In genomic region chr8:12651246-12651645, GRCm38 (mm10) we compare ENCODE assay signal across 21 mouse cellular contexts. TPM values are rescaled to one million over a fixed set of nuclear protein-coding genes. Genes with fewer than 3 reads are reported as not detected.
DNase-seq lines count a peak whose midpoint lies in the region; ATAC-seq and TF ChIP-seq lines count a peak whose summit lies in the region.
"Had no signal": no experiment of that assay in that cellular context is flagged by ENCODE, and none has a peak within 500 bp of the region (broad histone marks: within the 10 kb centered on the region; RNA-seq: fewer than 3 reads in every experiment).

No protein-coding gene starts in this region.

- no peak overlapping the region for H3K9ac ChIP-seq in forebrain, postnatal 0 days
- H3K9ac ChIP-seq in forebrain, embryonic 16.5 days (replicated peaks; ENCODE audit: low read depth, low read length): no peak overlapping the region
- H3K9ac ChIP-seq in intestine, postnatal 0 days (ENCODE audit: low read depth, low read length): no peak overlapping the region
- H3K9ac ChIP-seq in intestine, embryonic 15.5 days: no peak overlapping the region
- H3K9ac ChIP-seq in limb, embryonic 12.5 days (replicated peaks): no peak overlapping the region
- H3K9ac ChIP-seq in lung, postnatal 0 days (replicated peaks; ENCODE audit: low read depth): no peak overlapping the region
- H3K9ac ChIP-seq: embryonic facial prominence, embryonic 13.5 days; forebrain, embryonic 12.5 days; heart, embryonic 13.5 days; hindbrain, embryonic 15.5 days; liver, embryonic 13.5 days; midbrain, embryonic 15.5 days had no signal

- H3K9me3 ChIP-seq in forebrain, postnatal 0 days (ENCODE audit: low read length): no peaks in the 10 kb centered on the region
- H3K9me3 ChIP-seq in forebrain, embryonic 16.5 days (ENCODE audit: control insufficient read depth, low read length): no peaks in the 10 kb centered on the region
- no peaks in the 10 kb centered on the region for H3K9me3 ChIP-seq in intestine, postnatal 0 days (ENCODE audit: control insufficient read depth)
- no peaks in the 10 kb centered on the region for H3K9me3 ChIP-seq in intestine, embryonic 15.5 days
- H3K9me3 ChIP-seq in limb, embryonic 12.5 days: no peaks in the 10 kb centered on the region
- H3K9me3 ChIP-seq in limb, embryonic 10.5 days (replicated peaks): no peaks in the 10 kb centered on the region
- H3K9me3 ChIP-seq in lung, postnatal 0 days (ENCODE audit: low read length): no peaks in the 10 kb centered on the region
- H3K9me3 ChIP-seq: embryonic facial prominence, embryonic 13.5 days; forebrain, embryonic 12.5 days; heart, embryonic 13.5 days; hindbrain, embryonic 15.5 days; liver, embryonic 13.5 days; midbrain, embryonic 15.5 days had no signal

- no peaks in the 10 kb centered on the region for H3K27me3 ChIP-seq in forebrain, postnatal 0 days (ENCODE audit: insufficient read depth, low read length)
- H3K27me3 ChIP-seq in forebrain, embryonic 16.5 days (replicated peaks; ENCODE audit: control insufficient read depth, insufficient read depth, low read length): no peaks in the 10 kb centered on the region
- no peaks in the 10 kb centered on the region for H3K27me3 ChIP-seq in intestine, postnatal 0 days (replicated peaks; ENCODE audit: control insufficient read depth, insufficient read depth, low read length)
- H3K27me3 ChIP-seq in intestine, embryonic 15.5 days (replicated peaks): no peaks in the 10 kb centered on the region
- no peaks in the 10 kb centered on the region for H3K27me3 ChIP-seq in limb, embryonic 12.5 days
- no peaks in the 10 kb centered on the region for H3K27me3 ChIP-seq in limb, embryonic 10.5 days (ENCODE audit: low read depth, poor library complexity, severe bottlenecking)
- no peaks in the 10 kb centered on the region for H3K27me3 ChIP-seq in lung, postnatal 0 days (replicated peaks; ENCODE audit: insufficient read depth, low read length)
- H3K27me3 ChIP-seq: embryonic facial prominence, embryonic 13.5 days; forebrain, embryonic 12.5 days; heart, embryonic 13.5 days; hindbrain, embryonic 15.5 days; liver, embryonic 13.5 days; midbrain, embryonic 15.5 days had no signal

- WGBS in forebrain, postnatal 0 days: 90% methylated on average over 4 of the region's 4 CpGs
- 90% methylated on average over 4 of the region's 4 CpGs for WGBS in forebrain, embryonic 16.5 days
- 59% methylated on average over 4 of the region's 4 CpGs for WGBS in intestine, postnatal 0 days
- WGBS in intestine, embryonic 15.5 days: 66% methylated on average over 4 of the region's 4 CpGs
- 63% methylated on average over 4 of the region's 4 CpGs for WGBS in limb, embryonic 12.5 days
- 82% methylated on average over 4 of the region's 4 CpGs for WGBS in limb, embryonic 10.5 days
- 71% methylated on average over 4 of the region's 4 CpGs for WGBS in lung, postnatal 0 days

- H3K36me3 ChIP-seq in forebrain, postnatal 0 days (ENCODE audit: insufficient read depth): peaks cover 88% of the 10 kb centered on the region
- peaks cover 20% of the 10 kb centered on the region for H3K36me3 ChIP-seq in forebrain, embryonic 16.5 days (ENCODE audit: control insufficient read depth, insufficient read depth)
- peaks cover 86% of the 10 kb centered on the region for H3K36me3 ChIP-seq in intestine, postnatal 0 days (ENCODE audit: control insufficient read depth, insufficient read depth)
- peaks cover 48% of the 10 kb centered on the region for H3K36me3 ChIP-seq in intestine, embryonic 15.5 days
- H3K36me3 ChIP-seq in limb, embryonic 12.5 days: peaks cover 86% of the 10 kb centered on the region
- H3K36me3 ChIP-seq in limb, embryonic 10.5 days: peaks cover 98% of the 10 kb centered on the region
- H3K36me3 ChIP-seq in lung, postnatal 0 days (ENCODE audit: insufficient read depth, low read length): peaks cover 30% of the 10 kb centered on the region

- H3K4me1 ChIP-seq in forebrain, postnatal 0 days (ENCODE audit: insufficient read depth): no peaks in the 10 kb centered on the region
- H3K4me1 ChIP-seq in forebrain, embryonic 16.5 days (replicated peaks; ENCODE audit: control insufficient read depth, insufficient read depth, low read length): no peaks in the 10 kb centered on the region
- H3K4me1 ChIP-seq in intestine, postnatal 0 days (replicated peaks; ENCODE audit: control insufficient read depth, insufficient read depth, low read length): no peaks in the 10 kb centered on the region
- no peaks in the 10 kb centered on the region for H3K4me1 ChIP-seq in intestine, embryonic 15.5 days (replicated peaks)
- peaks cover 16% of the 10 kb centered on the region for H3K4me1 ChIP-seq in limb, embryonic 12.5 days (replicated peaks)
- H3K4me1 ChIP-seq in limb, embryonic 10.5 days: no peaks in the 10 kb centered on the region
- H3K4me1 ChIP-seq in lung, postnatal 0 days (ENCODE audit: insufficient read depth, low read depth, low read length): no peaks in the 10 kb centered on the region
- H3K4me1 ChIP-seq: embryonic facial prominence, embryonic 13.5 days; forebrain, embryonic 12.5 days; hindbrain, embryonic 15.5 days; midbrain, embryonic 15.5 days had no signal

- H3K27ac ChIP-seq in forebrain, postnatal 0 days (ENCODE audit: low read depth, low read length): no peak overlapping the region
- H3K27ac ChIP-seq in forebrain, embryonic 16.5 days (ENCODE audit: low read length): no peak overlapping the region
- H3K27ac ChIP-seq in intestine, postnatal 0 days (ENCODE audit: low read depth, low read length): peak overlapping the region; percentile 21; the same call in 1 of the 2 replicates
- H3K27ac ChIP-seq in intestine, embryonic 15.5 days: no peak overlapping the region
- H3K27ac ChIP-seq in limb, embryonic 12.5 days: 0 out of 2 replicates have a peak overlapping the region, but pooled peaks have one; percentile 60
- no peak overlapping the region for H3K27ac ChIP-seq in limb, embryonic 10.5 days
- no peak overlapping the region for H3K27ac ChIP-seq in lung, postnatal 0 days (ENCODE audit: low read length)
- H3K27ac ChIP-seq: embryonic facial prominence, embryonic 13.5 days; forebrain, embryonic 12.5 days; heart, embryonic 13.5 days; hindbrain, embryonic 15.5 days; liver, embryonic 13.5 days; midbrain, embryonic 15.5 days had no signal

- TF ChIP-seq EP300 in lung, postnatal 0 days (IDR thresholded peaks at IDR 0.05): no peak

- DNase-seq in forebrain, postnatal 0 days: no peak
- no peak for DNase-seq in limb, embryonic 10.5 days (ENCODE audit: low spot score)
- DNase-seq in lung, postnatal 0 days (ENCODE audit: low spot score): no peak
- no peak for DNase-seq in lung, postnatal 36 days
- DNase-seq: adrenal gland, postnatal 10 days; cerebellum, adult 2 months; cerebellum, postnatal 25 days; kidney, postnatal 25 days; liver, embryonic 13.5 days; lung, postnatal 14 days; thymus, postnatal 14 days had no signal

- H3K4me3 ChIP-seq in forebrain, postnatal 0 days (ENCODE audit: low read depth, low read length): no peak overlapping the region
- H3K4me3 ChIP-seq in forebrain, embryonic 16.5 days (replicated peaks; ENCODE audit: low read length): no peak overlapping the region
- no peak overlapping the region for H3K4me3 ChIP-seq in intestine, postnatal 0 days (ENCODE audit: low read depth, low read length)
- H3K4me3 ChIP-seq in intestine, embryonic 15.5 days (replicated peaks): no peak overlapping the region
- no peak overlapping the region for H3K4me3 ChIP-seq in limb, embryonic 12.5 days (replicated peaks)
- no peak overlapping the region for H3K4me3 ChIP-seq in limb, embryonic 10.5 days
- no peak overlapping the region for H3K4me3 ChIP-seq in lung, postnatal 0 days (ENCODE audit: low read depth, low read length)
- H3K4me3 ChIP-seq: embryonic facial prominence, embryonic 13.5 days; erythroblast, embryonic 14.5 days; forebrain, embryonic 12.5 days; heart, embryonic 13.5 days; hindbrain, embryonic 15.5 days; liver, embryonic 13.5 days; midbrain, embryonic 15.5 days had no signal

- TF ChIP-seq CTCF in forebrain, postnatal 0 days (IDR thresholded peaks at IDR 0.05; ENCODE audit: low read depth): peak; percentile 21; the same call in 1 of the 2 replicates
- TF ChIP-seq CTCF in intestine, postnatal 0 days (IDR thresholded peaks at IDR 0.05; ENCODE audit: low read depth): peak; percentile 63
- peak; percentile 44 for TF ChIP-seq CTCF in lung, postnatal 0 days (IDR thresholded peaks at IDR 0.05)

- ATAC-seq in forebrain, postnatal 0 days: no peak
- ATAC-seq in forebrain, embryonic 16.5 days: no peak
- no peak for ATAC-seq in intestine, postnatal 0 days
- no peak for ATAC-seq in intestine, embryonic 15.5 days
- no peak for ATAC-seq in limb, embryonic 12.5 days (ENCODE audit: insufficient number of reproducible peaks, insufficient read depth, low FRiP score, low TSS enrichment, low read depth)
- no peak for ATAC-seq in lung, postnatal 0 days
- ATAC-seq: midbrain, embryonic 15.5 days had no signal

- no peak overlapping the region for H3K4me2 ChIP-seq in forebrain, postnatal 0 days (ENCODE audit: low read depth)
- no peak overlapping the region for H3K4me2 ChIP-seq in forebrain, embryonic 16.5 days (ENCODE audit: low read length)
- no peak overlapping the region for H3K4me2 ChIP-seq in intestine, postnatal 0 days (replicated peaks; ENCODE audit: low read depth)
- no peak overlapping the region for H3K4me2 ChIP-seq in intestine, embryonic 15.5 days (replicated peaks)
- H3K4me2 ChIP-seq in limb, embryonic 12.5 days: no peak overlapping the region
- H3K4me2 ChIP-seq in lung, postnatal 0 days (replicated peaks; ENCODE audit: low read depth, low read length): no peak overlapping the region
- H3K4me2 ChIP-seq: embryonic facial prominence, embryonic 13.5 days; forebrain, embryonic 12.5 days; heart, embryonic 13.5 days; hindbrain, embryonic 15.5 days; liver, embryonic 13.5 days; midbrain, embryonic 15.5 days had no signal

RNA-seq across cellular contexts. Expression of gene Tubgcp3, which starts 20.8 kb away (rescaled TPM):
- 36.4 and 58.0 TPM in 2 replicates for total RNA-seq in forebrain, postnatal 0 days (2014; rRNA removed)
- 22.1 and 24.4 TPM in 2 replicates for polyA plus RNA-seq in forebrain, postnatal 0 days (2015; fragmentation: Nextera tagmentation; extraction: Ambion mirVana)
- 43.9 and 47.7 TPM in 2 replicates for polyA plus RNA-seq in forebrain, embryonic 16.5 days (2015; fragmentation: Nextera tagmentation; extraction: Ambion mirVana)
- polyA plus RNA-seq in intestine, postnatal 0 days (2015; fragmentation: Nextera tagmentation; extraction: Ambion mirVana): 14.8 and 15.2 TPM in 2 replicates
- 37.5 and 38.0 TPM in 2 replicates for polyA plus RNA-seq in intestine, embryonic 15.5 days (2015; fragmentation: Nextera tagmentation; extraction: Ambion mirVana)
- polyA plus RNA-seq in limb, embryonic 12.5 days (2016; fragmentation: Nextera tagmentation; extraction: Ambion mirVana): 48.2 and 52.2 TPM in 2 replicates
- polyA plus RNA-seq in limb, embryonic 10.5 days (2016; fragmentation: Nextera tagmentation; extraction: Ambion mirVana): 49.6 and 53.9 TPM in 2 replicates
- polyA plus RNA-seq in lung, postnatal 0 days (2015; fragmentation: Nextera tagmentation; extraction: Ambion mirVana): 20.9 and 21.7 TPM in 2 replicates

Comparison
In these comparisons a context has a peak if more than half of its experiments do, and no peak if none do; other contexts are left out.
1. H3K27ac ChIP-seq: peak in intestine, postnatal 0 days (single experiment) and limb, embryonic 12.5 days (single experiment); none in forebrain, postnatal 0 days (single experiment), forebrain, embryonic 16.5 days (single experiment), intestine, embryonic 15.5 days (single experiment), limb, embryonic 10.5 days (single experiment) and lung, postnatal 0 days (single experiment).
2. Peak in every context shown above with its lines, with median percentiles within 50 percentile points of each other: CTCF ChIP-seq.